Mouse (Mus musculus): ENCODE measurements around the gene Cdkn2aip.

Gene Cdkn2aip

DNA sequence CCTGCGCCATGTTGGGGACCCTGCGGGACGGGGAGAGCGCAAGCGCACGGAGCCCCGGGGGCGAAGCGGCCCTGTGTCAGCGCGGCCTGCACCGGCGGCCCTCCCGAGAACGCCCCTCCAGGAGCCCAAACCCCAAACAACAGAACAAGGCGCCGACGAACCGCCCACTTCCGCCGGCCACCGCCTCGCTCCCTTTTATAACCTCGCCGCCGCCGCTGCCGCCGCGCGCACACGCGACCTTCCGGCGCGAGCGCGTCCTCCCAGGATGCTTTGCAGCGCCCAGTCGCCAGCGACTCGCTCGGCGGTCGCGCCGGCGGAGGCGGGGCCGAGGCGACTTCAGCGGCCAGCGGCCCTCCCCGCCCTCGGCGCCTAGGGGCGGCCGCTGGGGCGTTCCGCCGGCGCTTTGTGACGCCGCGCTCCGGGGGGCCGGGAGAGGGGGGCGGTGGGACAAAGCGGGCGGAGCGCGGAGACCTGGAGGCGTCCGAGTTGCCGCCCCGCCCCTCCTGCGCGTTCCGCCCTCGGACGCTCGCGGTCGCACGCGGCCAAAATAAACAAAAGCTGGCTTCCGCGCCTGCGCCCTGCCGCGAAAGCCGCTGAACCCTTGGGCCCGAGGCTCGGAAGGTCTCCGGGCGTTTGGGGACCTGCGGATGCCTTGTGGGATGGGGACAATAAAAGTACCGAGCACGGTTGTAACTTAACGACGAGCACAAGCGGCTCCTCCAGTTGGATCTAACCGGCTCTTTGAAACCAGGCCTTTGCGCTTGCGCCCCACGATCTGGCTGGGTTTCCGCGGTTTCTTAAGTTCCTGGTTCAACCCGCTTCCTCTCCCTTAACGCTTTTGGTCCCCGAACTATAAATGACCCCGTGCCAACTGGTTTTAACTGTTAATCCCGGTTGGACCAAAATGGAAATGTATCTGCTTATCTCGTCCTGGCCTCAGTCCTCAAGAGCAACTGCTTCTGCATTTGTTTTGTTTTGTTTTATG is at the start of gene Cdkn2aip:
Gene Cdkn2aip, minus strand, starts transcription at position 172 of the 985 bp plus-strand sequence.
- DNase-seq (ENCODE audit: low spot score in 2 of 2), result peak; percentile 94 to 95

DNA sequence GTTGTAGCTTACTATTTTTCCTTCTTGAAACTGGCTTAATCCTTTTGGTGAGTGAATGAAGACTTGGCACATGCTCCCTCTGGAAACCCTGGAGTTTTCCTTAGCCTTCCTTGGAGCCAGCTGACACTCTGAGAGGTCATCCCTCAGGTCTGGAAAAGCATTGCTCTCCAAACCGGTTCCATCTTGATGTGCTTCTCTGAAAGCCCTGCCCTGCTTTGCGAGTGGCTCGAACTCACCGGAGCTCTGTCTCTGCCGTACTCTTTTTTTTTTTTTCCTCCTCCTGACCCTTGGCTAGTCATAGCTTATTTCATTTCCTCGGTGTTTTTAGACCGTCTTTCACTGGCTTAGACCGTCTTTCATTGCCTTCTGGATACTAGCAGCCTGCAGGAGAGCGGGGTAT is 49.5 kb upstream of the Cdkn2aip start:
- DNase-seq (ENCODE audit: low spot score in 2 of 2), result no peak

DNA sequence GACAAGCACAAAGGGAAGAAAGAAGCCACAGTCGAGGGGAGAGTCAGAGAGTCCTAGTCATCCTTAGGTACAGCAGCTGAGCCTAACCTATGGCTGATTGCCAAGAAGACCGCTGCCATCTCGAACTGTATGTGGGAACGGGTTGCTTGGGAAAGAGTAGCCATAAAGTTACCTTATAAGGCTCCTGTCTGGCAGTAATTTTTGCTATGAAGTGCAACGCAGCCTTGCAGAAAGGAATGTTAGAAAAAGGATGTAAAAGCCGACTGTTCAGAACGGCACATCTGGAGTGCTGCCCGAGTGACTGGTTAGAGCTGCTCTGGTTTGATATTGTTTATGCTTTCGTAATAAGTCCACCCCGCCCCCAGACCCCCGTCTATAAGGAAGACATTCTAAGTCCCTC is 47.0 kb upstream of the Cdkn2aip start:
- no peak for DNase-seq (ENCODE audit: low spot score in 2 of 2)

DNA sequence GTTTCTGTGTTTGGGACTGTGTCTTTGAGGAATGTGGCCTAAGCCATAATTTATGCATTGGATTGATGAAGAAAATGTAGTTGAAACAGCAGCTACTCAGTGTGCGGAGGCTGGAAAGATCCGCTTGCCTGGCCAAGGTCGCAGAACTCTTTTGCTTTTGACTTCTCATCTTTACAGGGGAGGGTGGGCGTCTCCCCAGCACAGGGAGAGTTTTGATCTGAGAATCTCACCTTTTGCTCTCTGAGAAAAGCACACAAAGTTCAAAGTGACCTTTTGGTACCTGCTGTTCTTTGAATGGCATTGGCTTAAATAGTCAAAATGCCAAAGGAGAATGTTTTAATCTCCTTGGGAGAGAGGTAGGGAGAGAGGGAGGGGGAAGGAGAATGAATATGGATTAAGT is 46.5 kb upstream of the Cdkn2aip start:
- DNase-seq (ENCODE audit: low spot score in 2 of 2), result no peak

DNA sequence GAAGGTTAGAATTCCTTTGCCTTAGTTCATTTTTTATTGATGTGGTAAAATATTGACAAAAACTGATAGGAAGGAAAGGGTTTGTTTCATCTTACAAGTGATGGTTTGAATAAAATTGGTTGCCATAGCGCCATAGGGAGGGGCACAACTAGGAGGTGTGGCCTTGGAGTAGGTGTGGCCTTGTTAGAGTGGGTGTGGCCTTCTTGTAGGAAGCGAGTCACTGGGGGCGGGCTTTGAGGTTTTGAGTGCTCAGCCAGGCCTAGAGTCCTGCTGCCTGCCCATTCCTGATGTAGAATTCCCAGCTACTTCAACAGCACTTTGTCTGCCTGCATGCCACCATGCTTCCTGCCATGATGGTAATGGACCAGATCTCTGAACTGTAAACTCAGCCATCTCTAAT is 39.4 kb upstream of the Cdkn2aip start:
- no peak for DNase-seq (ENCODE audit: low spot score in 2 of 2)

DNA sequence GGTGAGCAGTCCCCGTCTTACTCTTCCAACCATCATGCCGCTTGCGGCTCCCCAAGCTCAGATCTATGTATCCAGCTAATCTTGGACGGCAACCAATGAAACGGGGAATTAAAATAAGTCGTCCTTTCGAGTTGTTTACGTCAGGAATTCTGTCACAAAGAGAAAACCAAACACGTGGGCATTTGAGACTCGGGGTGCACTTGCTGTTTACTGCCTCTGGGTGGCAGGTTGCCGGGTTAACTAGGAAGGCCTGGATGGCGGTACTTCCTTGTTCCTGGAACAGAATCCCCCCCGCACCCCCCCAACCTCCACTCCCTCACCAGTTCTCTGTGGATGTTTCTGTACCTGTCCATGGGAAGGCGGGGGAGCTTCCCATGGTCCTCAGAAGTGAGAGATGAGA is 36.4 kb upstream of the Cdkn2aip start:
- DNase-seq (ENCODE audit: low spot score in 2 of 2), result no peak

DNA sequence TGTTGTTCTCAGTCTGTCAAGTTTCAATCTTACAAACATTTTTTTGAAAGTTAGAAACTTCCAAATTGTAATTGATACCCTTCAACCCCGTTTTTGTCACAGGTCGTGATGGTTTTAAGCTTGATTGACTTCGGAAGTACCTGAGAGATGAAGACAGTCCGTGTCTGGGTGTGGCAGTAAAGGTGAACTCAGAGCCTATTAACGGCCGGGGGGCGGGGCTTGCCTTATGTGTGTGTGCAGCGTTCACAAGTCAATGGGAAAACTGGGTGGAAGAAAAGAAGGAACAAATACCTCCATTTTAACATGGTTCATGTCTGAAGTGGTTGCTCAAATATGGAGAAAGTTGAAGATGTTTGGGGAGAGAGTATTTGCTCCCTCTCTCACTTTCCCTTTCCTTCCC is 35.8 kb upstream of the Cdkn2aip start:
- no peak for DNase-seq (ENCODE audit: low spot score in 2 of 2)

DNA sequence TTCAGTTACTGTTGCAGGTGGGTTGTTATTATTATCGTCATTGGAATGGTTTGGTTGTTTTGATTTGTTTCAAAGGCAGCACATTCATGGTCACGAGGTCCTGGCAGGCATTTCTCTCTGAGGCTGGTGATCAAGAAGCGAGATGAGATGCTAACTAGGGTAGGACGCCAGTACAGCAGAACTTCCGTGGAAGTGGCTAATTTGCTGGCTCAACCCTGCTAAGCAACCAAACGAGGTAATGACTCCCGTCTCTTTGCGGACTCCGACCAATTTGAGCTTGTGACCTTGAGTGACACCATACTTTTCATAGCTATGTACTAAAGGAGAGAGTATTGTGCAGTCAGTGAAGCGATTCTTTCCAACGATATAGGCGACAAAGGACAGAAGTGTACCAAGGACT is 32.6 kb upstream of the Cdkn2aip start:
- DNase-seq (ENCODE audit: low spot score in 2 of 2), result no peak

DNA sequence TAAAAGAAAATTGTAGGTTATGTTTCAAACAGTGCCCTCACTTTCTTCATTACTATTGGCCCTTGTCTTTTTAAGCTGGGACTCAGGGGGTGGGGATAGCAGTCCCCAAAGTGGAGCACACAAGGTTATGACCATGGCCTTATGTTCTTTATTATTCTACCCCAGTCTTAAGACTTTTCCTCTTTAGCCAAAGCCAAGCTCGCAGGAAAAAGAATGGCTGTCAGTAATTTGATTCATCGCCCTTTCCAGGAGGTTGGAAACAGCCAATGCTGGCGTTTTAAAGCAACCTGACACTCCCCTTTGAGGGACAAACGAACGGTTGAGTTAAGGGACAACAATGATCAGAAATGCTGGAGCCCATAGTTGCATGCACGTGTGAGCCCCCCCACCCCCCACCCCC is 32.1 kb upstream of the Cdkn2aip start:
- no peak for DNase-seq (ENCODE audit: low spot score in 2 of 2)

DNA sequence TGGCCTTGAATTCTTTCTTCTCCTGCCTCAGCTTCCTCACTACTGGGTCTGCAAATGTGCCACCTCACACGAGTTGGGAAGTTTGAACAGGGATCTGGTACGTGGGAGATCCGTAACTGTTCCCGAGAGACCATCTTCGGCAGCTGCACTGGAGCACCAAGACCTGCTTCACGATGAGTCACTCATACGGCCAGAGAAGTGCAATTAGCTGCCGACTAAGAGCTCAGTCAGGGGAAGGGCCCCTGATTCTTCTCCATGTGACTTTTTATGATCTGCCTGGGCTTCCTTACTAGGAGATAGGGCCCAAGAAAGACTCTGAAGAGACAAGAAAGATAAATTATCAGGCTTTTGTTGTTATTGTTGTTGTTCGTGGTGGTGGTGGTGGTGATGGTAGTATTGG is 31.1 kb upstream of the Cdkn2aip start:
- DNase-seq (ENCODE audit: low spot score in 2 of 2), result no peak

DNA sequence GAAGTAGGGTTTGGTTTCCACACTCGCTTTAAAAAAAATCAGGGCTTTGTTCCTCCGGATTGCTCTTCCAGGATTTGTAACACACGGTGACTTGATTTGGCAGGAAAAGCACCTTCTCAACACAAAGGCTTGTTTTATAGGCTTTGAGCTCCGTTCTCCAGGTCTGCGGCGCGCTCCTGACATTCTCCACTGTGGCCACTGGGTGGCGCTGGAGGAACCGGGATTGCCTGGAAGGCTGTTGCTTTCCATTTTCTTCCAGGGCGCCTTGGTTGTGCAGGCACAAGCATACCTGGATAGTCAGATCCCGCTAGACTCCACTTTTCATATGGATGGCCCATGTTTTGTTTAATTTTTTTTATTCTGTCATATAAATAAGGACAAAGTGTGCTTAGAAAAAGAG is 29.7 kb upstream of the Cdkn2aip start:
- DNase-seq (ENCODE audit: low spot score in 2 of 2), result peak; percentile 4 to 24

DNA sequence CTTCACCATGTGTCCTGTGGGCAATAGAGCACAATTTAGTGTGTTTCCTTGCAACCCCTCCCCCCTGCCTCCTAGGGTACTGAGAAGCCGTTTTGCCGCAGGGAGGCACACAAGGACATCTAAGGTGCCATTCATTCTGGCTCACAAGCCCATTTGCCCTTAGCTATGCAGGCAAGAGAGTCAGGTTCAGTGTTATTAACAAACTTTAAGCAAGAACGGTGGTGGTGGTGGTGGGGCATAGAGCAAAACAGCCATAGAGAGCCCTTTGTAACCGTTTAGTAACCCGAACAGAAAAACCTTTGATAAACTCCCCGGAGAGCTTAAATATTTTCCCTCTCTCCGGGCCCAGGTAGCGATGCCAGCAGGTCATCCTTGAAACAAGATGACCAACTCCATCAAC is 29.3 kb upstream of the Cdkn2aip start:
- DNase-seq (ENCODE audit: low spot score in 2 of 2), result no peak

DNA sequence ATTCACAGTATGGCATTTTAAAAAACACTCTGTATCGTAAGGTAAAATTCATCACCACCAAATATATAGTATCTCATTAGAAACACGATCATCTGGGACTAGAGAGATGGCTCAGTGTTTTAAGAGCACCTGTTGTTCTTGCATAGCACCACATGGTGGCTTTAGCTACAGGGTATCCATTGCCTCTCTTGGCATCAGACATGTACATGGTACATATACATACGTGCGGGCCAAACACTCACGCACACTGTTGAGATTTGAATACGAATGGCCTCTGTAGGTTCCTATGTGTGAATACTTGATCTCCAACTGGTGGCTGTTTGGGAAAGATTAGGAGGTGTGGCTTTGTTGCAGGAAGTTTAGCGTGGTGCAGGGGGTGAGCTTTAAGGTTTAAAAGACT is 28.6 kb upstream of the Cdkn2aip start:
- no peak for DNase-seq (ENCODE audit: low spot score in 2 of 2)

DNA sequence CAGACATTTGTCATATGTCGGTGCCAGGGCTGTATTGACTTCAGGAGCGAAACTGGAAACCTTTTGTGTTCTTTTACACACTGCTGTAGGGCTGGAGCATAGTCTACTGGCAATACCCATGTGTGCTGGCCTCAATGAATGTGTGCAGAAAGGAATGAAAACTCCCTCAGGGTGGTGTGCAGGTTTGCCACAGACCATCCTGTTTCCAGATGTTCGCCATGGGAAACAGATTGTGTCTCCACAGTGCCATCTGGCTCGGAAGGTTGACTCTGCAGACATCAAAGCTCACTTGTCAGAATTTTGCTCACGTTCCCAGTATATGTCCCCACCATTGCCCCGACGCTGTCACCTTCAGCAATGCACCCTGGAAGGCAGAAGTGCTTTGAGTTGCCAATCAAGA is 23.4 kb upstream of the Cdkn2aip start:
- DNase-seq (ENCODE audit: low spot score in 2 of 2), result no peak

DNA sequence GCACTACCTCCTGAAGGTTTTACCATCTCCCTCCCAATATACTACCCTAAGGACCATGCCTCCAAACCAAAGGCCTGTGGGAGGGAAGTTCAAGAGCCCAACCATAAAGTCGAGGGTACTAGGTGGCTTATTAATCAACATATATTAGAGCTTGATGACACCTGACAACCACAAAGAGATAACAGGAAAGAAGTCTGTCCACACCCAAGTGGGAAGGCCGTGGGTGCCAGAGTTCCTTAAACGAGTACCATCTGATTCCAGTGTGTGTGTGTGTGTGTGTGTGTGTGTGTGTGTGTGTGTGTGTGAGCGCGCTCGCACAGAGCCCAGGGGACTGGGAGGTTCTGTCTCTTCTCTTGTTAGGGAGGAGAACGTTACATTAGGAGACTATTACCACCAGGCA is 15.6 kb upstream of the Cdkn2aip start:
- no peak for DNase-seq (ENCODE audit: low spot score in 2 of 2)

DNA sequence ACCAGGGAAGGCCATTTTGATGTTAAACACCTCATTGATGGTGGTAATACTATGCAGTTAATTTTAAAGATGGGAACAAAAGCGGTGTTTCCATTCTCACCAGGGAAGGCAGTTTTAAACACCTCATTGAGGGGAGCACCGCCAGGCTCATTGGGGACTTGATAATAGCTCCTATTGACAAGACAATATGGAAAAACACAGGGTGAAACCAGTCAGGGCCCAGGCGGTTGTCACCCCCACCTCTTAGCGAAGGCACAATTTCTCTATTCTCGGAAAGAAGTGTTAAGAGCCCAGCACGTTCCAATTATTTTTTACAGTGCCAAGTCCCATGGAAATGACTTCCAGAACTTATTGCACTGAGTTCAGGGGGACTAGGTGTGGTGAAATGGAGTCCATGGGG is 13.2 kb upstream of the Cdkn2aip start:
- DNase-seq (ENCODE audit: low spot score in 2 of 2), result no peak

DNA sequence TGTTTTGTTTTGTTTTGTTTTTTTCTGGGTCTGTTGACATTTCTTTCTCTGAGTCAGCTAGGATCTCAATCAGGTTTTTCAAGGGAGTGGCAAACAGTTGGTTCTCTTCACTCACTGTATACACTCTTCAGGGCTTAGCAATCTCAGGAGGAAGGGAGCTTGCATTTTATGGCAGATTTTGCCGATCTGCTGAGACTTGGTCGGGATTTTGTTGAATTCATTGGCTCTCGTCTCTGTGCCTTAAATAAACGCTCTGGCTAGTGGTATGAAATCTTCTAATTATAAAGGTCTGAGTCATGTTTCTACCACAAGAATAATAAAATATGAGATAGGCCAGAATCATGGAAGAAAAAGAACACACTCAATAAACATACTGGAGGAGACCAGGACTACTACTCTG is 7.9 kb upstream of the Cdkn2aip start:
- no peak for DNase-seq (ENCODE audit: low spot score in 2 of 2)

DNA sequence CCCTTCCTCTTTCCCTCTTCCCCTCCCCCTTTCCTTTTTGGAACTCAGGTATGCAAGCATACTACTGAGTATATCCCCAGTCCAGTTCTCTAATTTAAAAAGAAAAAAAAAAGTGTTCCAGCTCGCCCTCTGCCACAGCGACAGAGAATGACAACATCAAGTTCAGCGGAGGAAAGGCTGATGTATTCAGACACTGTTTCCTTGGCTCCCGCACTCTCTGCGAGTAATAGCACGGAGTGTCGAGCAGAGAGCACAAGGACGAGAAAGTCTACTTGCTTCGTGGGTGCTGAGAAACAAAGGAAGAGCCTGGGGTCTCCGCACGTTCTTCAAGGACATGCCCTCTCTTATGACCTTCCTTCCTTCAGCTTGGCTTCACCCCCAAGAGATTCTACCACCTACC is 4.9 kb upstream of the Cdkn2aip start:
- no peak for DNase-seq (ENCODE audit: low spot score in 2 of 2)

DNA sequence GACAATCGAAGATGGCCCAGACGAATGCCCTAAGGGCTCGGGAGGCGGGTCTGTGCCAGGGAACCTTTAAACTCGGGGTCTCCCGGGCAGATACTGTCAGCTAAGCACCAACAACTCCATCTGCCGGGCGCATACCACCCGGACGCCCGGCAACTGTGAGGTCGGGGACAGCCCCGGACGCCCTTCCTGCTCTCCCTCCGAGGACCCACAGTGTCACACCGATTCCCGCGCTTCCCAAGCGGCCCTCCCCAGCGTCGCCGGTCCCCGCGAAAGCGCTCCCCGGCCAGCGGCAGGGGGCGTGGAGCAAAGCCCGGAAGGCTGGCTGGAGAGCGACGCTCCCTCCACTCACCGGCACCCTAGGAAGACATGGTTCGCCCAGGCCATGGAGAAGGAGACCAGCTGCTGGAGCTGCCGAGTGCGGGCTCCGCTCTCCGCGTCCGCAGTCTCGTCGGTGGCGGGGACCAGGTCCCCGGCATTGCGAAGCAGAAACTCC is 515 bp downstream of the Cdkn2aip start:
- DNase-seq (ENCODE audit: low spot score in 2 of 2), result peak in 1 of 2 experiments; percentile 44

DNA sequence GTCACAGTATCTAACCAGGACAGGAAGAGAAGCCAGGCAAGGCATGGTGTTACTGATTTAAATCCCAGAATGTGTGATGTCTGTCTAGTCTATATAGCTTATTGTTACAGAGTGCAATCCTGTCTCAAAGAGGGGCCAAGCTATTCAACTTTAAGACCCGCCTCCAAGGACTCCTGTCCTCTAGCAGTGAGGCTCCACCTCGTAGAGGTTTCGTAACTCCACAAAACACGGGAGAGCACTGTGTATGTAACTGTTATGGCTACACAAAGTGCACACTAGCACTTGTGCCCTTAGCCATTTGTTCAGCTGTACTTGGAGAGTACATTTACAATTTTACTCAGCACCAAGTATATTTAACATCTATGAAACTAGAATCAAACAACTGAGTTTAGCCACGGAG is 5.6 kb downstream of the Cdkn2aip start:
- DNase-seq (ENCODE audit: low spot score in 2 of 2), result no peak

DNA sequence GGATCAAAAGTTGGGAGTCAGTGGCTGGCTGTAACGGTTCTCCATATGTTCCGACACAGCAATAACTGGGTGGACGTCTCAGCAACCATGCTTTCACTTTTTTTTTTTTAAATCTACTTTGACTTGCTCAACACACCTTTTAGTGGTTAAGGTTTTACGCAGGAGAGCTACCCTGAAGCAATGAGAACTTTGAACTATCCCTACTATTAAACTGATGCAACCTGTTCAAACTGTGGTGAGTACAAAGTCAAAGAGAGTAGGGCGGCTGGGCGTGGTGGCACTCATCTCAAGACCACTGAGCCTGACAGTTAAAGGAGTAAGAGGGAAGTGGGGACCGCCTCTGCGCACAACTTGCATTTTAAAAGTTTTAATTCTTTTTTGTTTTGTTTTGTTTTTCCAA is 7.0 kb downstream of the Cdkn2aip start:
- no peak for DNase-seq (ENCODE audit: low spot score in 2 of 2)

DNA sequence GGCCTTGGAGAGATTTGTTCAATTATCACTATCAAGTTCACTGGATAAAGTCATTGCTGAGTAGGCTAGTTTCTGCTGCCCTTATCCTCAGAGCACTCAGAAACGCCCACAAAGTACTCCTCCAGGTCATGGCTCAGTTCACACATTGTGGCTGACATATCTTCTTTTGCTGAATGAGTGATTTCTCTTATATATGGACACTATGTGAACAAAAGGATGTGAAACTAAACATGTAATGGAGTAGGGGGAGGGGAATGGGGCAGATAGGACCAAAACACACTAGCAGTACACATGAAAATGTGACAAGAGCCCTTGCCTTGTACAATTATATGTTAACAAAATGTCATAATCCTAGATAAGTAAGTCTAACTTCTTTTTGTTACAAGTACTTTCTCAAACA is 11.4 kb downstream of the Cdkn2aip start:
- no peak for DNase-seq (ENCODE audit: low spot score in 2 of 2)

DNA sequence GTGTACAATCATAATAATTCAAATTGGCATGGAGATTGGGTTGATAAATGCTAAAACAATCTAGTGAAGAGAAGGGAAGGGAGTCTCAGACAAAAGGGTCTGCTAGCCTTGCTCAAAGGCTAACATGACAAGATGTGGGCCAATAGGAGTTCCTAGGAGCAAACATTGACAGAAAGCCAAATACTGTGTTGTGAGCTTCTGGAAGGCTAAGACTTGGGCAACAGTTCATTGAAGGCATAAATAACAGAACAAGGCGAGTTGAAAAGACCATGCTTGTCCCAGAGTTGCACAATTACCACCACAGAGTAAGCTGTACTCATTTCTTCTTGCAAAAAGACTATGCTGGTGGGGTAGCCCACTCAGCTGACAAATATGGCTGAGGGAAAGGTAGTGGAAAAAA is 16.0 kb downstream of the Cdkn2aip start:
- DNase-seq (ENCODE audit: low spot score in 2 of 2), result no peak
